Mouse (Mus musculus): Measurements from ENCODE around the gene Gm7879. TPM values are rescaled to one million over a fixed set of nuclear protein-coding genes. Genes with fewer than 3 reads are reported as not detected.
A peak's percentile ranks its signal among the peaks of the same experiment; 100 is the strongest.

Gene Gm7879
- polyA plus RNA-seq, 1 experiment from 2014 or later, result 0.48 TPM

- no peak for ATAC-seq (ENCODE audit: extremely low read depth, insufficient number of reproducible peaks, low FRiP score, low TSS enrichment)
- Histone ChIP-seq H3K27ac (replicated peaks) (peak overlapping the region; percentile 36; the same call in 1 of the 2 replicates), H3K4me3 (peak overlapping the region; percentile 49), H3K9ac (peak overlapping the region; percentile 68), H3K4me1 (peaks cover 21% of the 10 kb centered on the region), H3K27me3 (replicated peaks) (peaks cover 15% of the 10 kb centered on the region; the same call in 1 of the 2 replicates), H3K4me2 (peak overlapping the region; percentile 77), H3K9me3 (no peaks in the 10 kb centered on the region), H3K36me3 (no peaks in the 10 kb centered on the region)
- WGBS, result 5% methylated on average over 8 of the region's 8 CpGs
Measured at GRCm38 (mm10) chr5:43948748-43949275, 35.9 kb downstream of the Gm7879 start.

GRCm38 (mm10) chr5:43953241-43953640 lies 40.3 kb downstream of the Gm7879 start:
- Histone ChIP-seq H3K9me3 (no peaks in the 10 kb centered on the region), H3K9ac (no peak overlapping the region), H3K4me1 (peaks cover 11% of the 10 kb centered on the region), H3K27ac (replicated peaks) (no peak overlapping the region), H3K27me3 (replicated peaks) (no peaks in the 10 kb centered on the region), H3K4me2 (no peak overlapping the region), H3K4me3 (no peak overlapping the region), H3K36me3 (no peaks in the 10 kb centered on the region)
- whole genome bisulfite sequencing, result 67% methylated on average over 1 of the region's 1 CpGs
- no peak for ATAC-seq (ENCODE audit: extremely low read depth, insufficient number of reproducible peaks, low FRiP score, low TSS enrichment)

DNA sequence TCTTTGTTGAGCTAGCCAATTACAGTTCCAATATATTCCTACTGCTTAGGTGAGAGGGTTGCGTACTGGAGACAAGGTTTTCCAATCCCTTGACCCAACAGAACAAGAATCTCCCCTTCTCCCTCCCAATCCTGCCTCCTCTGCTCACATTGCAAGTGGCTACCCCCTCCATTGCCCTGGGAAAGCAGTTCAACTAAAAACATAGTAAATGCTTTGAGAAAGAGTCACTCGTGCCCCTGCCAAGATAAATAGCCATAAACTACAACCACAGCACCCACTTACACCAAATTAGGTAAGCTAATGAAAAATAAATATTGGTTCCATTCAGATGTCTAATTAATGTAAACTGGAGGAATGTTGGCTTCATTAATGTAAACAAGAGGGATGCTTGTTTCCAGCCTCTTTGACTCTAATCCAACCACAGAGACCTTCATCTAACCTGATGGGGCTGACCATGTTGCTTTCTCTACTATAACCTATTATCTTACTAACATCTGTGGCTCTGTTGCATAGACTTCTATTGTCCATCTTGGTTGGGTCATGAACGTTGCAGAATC lies 47.0 kb downstream of the Gm7879 start:
- 76% methylated on average over 3 of the region's 3 CpGs for WGBS
- no peaks in the 10 kb centered on the region for H3K36me3 ChIP-seq
- no peak overlapping the region for H3K9ac ChIP-seq
- no peak overlapping the region for H3K4me2 ChIP-seq
- no peaks in the 10 kb centered on the region for H3K27me3 ChIP-seq (replicated peaks)
- no peak for ATAC-seq (ENCODE audit: extremely low read depth, insufficient number of reproducible peaks, low FRiP score, low TSS enrichment)
- no peak overlapping the region for H3K4me3 ChIP-seq
- no peaks in the 10 kb centered on the region for H3K4me1 ChIP-seq
- no peaks in the 10 kb centered on the region for H3K9me3 ChIP-seq
- H3K27ac ChIP-seq (replicated peaks), result no peak overlapping the region

- H3K4me2 ChIP-seq, result no peak overlapping the region
- H3K9me3 ChIP-seq, result no peaks in the 10 kb centered on the region
- no peak overlapping the region for H3K27ac ChIP-seq (replicated peaks)
- no peak overlapping the region for H3K9ac ChIP-seq
- H3K36me3 ChIP-seq, result no peaks in the 10 kb centered on the region
- 72% methylated on average over 3 of the region's 3 CpGs for WGBS
- no peaks in the 10 kb centered on the region for H3K27me3 ChIP-seq (replicated peaks)
- no peaks in the 10 kb centered on the region for H3K4me1 ChIP-seq
- H3K4me3 ChIP-seq, result no peak overlapping the region
- ATAC-seq (ENCODE audit: extremely low read depth, insufficient number of reproducible peaks, low FRiP score, low TSS enrichment), result no peak
Measured at GRCm38 (mm10) chr5:43961056-43961455, 48.1 kb downstream of the Gm7879 start.

Other genes with a start within 250 kb of the Gm7879 start
- 0.37 and 0.62 TPM in 2 replicates for gene Bst1, start 94.3 kb upstream of the Gm7879 start, polyA plus RNA-seq (2015; fragmentation: Nextera tagmentation; extraction: Ambion mirVana)
- gene Fbxl5, start 91.5 kb upstream of the Gm7879 start, polyA plus RNA-seq (2015; fragmentation: Nextera tagmentation; extraction: Ambion mirVana), result 43.2 and 45.4 TPM in 2 replicates
- gene Cd38, start 44.6 kb upstream of the Gm7879 start, polyA plus RNA-seq (2015; fragmentation: Nextera tagmentation; extraction: Ambion mirVana), result 19.6 and 23.8 TPM in 2 replicates
- gene Fgfbp1, start 68.6 kb downstream of the Gm7879 start, polyA plus RNA-seq (2015; fragmentation: Nextera tagmentation; extraction: Ambion mirVana), result 0.45 and 0.59 TPM in 2 replicates
- 11.7 and 13.7 TPM in 2 replicates for gene Prom1, start 188.9 kb downstream of the Gm7879 start, polyA plus RNA-seq (2015; fragmentation: Nextera tagmentation; extraction: Ambion mirVana)

All from heart, embryonic 13.5 days (tissue).